Mouse (Mus musculus): ENCODE data around the gene Irak2.

Irak2 gene

GRCm38 (mm10) chr6:113632863-113633262 lies 5.4 kb upstream of the Irak2 start:
- in situ Hi-C loops (cut with MboI, MseI), result no loop called here

GRCm38 (mm10) chr6:113639201-113639600 lies 934 bp downstream of the Irak2 start:
- in situ Hi-C loops (cut with MboI, MseI), result loop anchor here (5.0 kb wide), 1 partner anchor 38 kb away; no protein-coding TSS in a partner anchor

- in situ Hi-C loops (cut with MboI, MseI), result no loop called here
Measured at GRCm38 (mm10) chr6:113642605-113643004, 4.3 kb downstream of the Irak2 start.

- in situ Hi-C loops (cut with MboI, MseI), result no loop called here
Measured at GRCm38 (mm10) chr6:113643021-113643420, 4.8 kb downstream of the Irak2 start.

GRCm38 (mm10) chr6:113643967-113644366 lies 5.7 kb downstream of the Irak2 start:
- in situ Hi-C loops (cut with MboI, MseI), result no loop called here

- in situ Hi-C loops (cut with MboI, MseI), result no loop called here
Measured at GRCm38 (mm10) chr6:113644808-113645207, 6.5 kb downstream of the Irak2 start.

GRCm38 (mm10) chr6:113649346-113650196 lies 11.3 kb downstream of the Irak2 start:
- in situ Hi-C loops (cut with MboI, MseI), result loop anchor here (10.0 to 25.0 kb wide), 2 partner anchors 1263 to 1785 kb away; no protein-coding TSS in a partner anchor

GRCm38 (mm10) chr6:113650197-113650640 lies 12.0 kb downstream of the Irak2 start:
- in situ Hi-C loops (cut with MboI, MseI), result loop anchor here (10.0 to 25.0 kb wide), 2 partner anchors 1262 to 1785 kb away; no protein-coding TSS in a partner anchor

- in situ Hi-C loops (cut with MboI, MseI), result loop anchor here (10.0 to 25.0 kb wide), 2 partner anchors 1261 to 1783 kb away; no protein-coding TSS in a partner anchor
Measured at GRCm38 (mm10) chr6:113651626-113652025, 13.4 kb downstream of the Irak2 start.

- in situ Hi-C loops (cut with MboI, MseI), result loop anchor here (10.0 to 25.0 kb wide), 2 partner anchors 1259 to 1781 kb away; no protein-coding TSS in a partner anchor
Measured at GRCm38 (mm10) chr6:113653551-113653950, 15.3 kb downstream of the Irak2 start.

- in situ Hi-C loops (cut with MboI, MseI), result loop anchor here (10.0 to 25.0 kb wide), 2 partner anchors 1258 to 1781 kb away; no protein-coding TSS in a partner anchor
Measured at GRCm38 (mm10) chr6:113654102-113654501, 15.8 kb downstream of the Irak2 start.

GRCm38 (mm10) chr6:113654753-113655397 lies 16.6 kb downstream of the Irak2 start:
- in situ Hi-C loops (cut with MboI, MseI), result loop anchor here (10.0 to 25.0 kb wide), 2 partner anchors 1257 to 1780 kb away; no protein-coding TSS in a partner anchor

- in situ Hi-C loops (cut with MboI, MseI), result loop anchor here (10.0 to 25.0 kb wide), 2 partner anchors 1257 to 1779 kb away; no protein-coding TSS in a partner anchor
Measured at GRCm38 (mm10) chr6:113655475-113655874, 17.2 kb downstream of the Irak2 start.

- in situ Hi-C loops (cut with MboI, MseI), result loop anchor here (10.0 to 25.0 kb wide), 2 partner anchors 1255 to 1778 kb away; no protein-coding TSS in a partner anchor
Measured at GRCm38 (mm10) chr6:113656847-113657246, 18.6 kb downstream of the Irak2 start.

- in situ Hi-C loops (cut with MboI, MseI), result loop anchor here (10.0 to 25.0 kb wide), 2 partner anchors 1254 to 1777 kb away; no protein-coding TSS in a partner anchor
Measured at GRCm38 (mm10) chr6:113658226-113658625, 20.0 kb downstream of the Irak2 start.

- in situ Hi-C loops (cut with MboI, MseI), result loop anchor here (10.0 to 25.0 kb wide), 2 partner anchors 1252 to 1775 kb away; no protein-coding TSS in a partner anchor
Measured at GRCm38 (mm10) chr6:113659648-113660491, 21.6 kb downstream of the Irak2 start.

GRCm38 (mm10) chr6:113660492-113661352 lies 22.5 kb downstream of the Irak2 start:
- in situ Hi-C loops (cut with MboI, MseI), result loop anchor here (25.0 kb wide), 1 partner anchor 1252 kb away; no protein-coding TSS in a partner anchor

- in situ Hi-C loops (cut with MboI, MseI), result loop anchor here (25.0 kb wide), 1 partner anchor 1251 kb away; no protein-coding TSS in a partner anchor
Measured at GRCm38 (mm10) chr6:113661353-113662241, 23.3 kb downstream of the Irak2 start.
